Mouse (Mus musculus) intestine, embryonic 14.5 days (tissue): ENCODE measurements around the gene Zbtb39. TPM values are rescaled to one million over a fixed set of nuclear protein-coding genes. Genes with fewer than 3 reads are reported as not detected.

Experiments
- ATAC-seq: fragments of 200-750 bp; cut with Nextera tagmentation; replicated peaks from 2 replicates; pipeline ENCODE4 v1.8.0; 2017; ENCODE audit warnings: low read depth, moderate number of reproducible peaks, moderate TSS enrichment, moderate library complexity; ENCODE audit not compliant: low FRiP score, low TSS enrichment
- DNase-seq: peaks from one replicate; pipeline ENCODE4 v3.0.0-alpha.2; 2018; ENCODE audit warnings: low spot score
- H3K27ac ChIP-seq: fragments of 300-500 bp; sonication (generic); 2 replicates; pipeline ENCODE4 v1.5.1; 2014; ENCODE audit warnings: low read depth, mild to moderate bottlenecking, control low read depth
- H3K27me3 ChIP-seq: fragments of 300-500 bp; sonication (generic); replicated peaks from 2 replicates; pipeline ENCODE4 v1.6.1; 2014; ENCODE audit warnings: low read length, control low read depth; ENCODE audit not compliant: control insufficient read depth, insufficient read depth
- H3K36me3 ChIP-seq: fragments of 300-500 bp; sonication (generic); 2 replicates; pipeline ENCODE4 v1.6.1; 2014; ENCODE audit warnings: low read length, control low read depth; ENCODE audit not compliant: control insufficient read depth, insufficient read depth
- H3K4me1 ChIP-seq: fragments of 300-500 bp; sonication (generic); replicated peaks from 2 replicates; pipeline ENCODE4 v1.6.1; 2014; ENCODE audit warnings: low read length, control low read depth, mixed read lengths; ENCODE audit not compliant: control insufficient read depth, insufficient read depth
- H3K4me2 ChIP-seq: fragments of 300-500 bp; sonication (generic); 2 replicates; pipeline ENCODE4 v1.6.1; 2014; ENCODE audit warnings: low read length
- H3K4me3 ChIP-seq: fragments of 300-500 bp; sonication (generic); 2 replicates; pipeline ENCODE4 v1.5.1; 2014; ENCODE audit warnings: low read depth, low read length, control low read depth, mixed read lengths
- H3K9ac ChIP-seq: fragments of 300-500 bp; sonication (generic); 2 replicates; pipeline ENCODE4 v1.6.1; 2014; ENCODE audit warnings: mild to moderate bottlenecking, low read length
- H3K9me3 ChIP-seq: fragments of 300-500 bp; sonication (generic); 2 replicates; pipeline ENCODE4 v1.6.1; 2016; ENCODE audit warnings: low read length, control low read depth; ENCODE audit not compliant: control insufficient read depth
- WGBS: fragments of 180-500 bp; shearing (Covaris S2); extraction: QIAGEN DNeasy Blood & Tissue Kit; methylation state at CpG from one replicate; pipeline ENCODE4 v1.1.7; 2014; 5-methylcytosine and 5-hydroxymethylcytosine counted together
- polyA plus RNA-seq: library from polyadenylated mRNA; unstranded; fragments of >200 nt; fragmentation: Nextera tagmentation; extraction: Ambion mirVana; gene quantifications from 2 replicates; pipeline ENCODE4 v1.2.1, GENCODE M21; 2014

The Zbtb39 gene
- polyA plus RNA-seq: 3.9 and 4.1 TPM in 2 replicates

DNA sequence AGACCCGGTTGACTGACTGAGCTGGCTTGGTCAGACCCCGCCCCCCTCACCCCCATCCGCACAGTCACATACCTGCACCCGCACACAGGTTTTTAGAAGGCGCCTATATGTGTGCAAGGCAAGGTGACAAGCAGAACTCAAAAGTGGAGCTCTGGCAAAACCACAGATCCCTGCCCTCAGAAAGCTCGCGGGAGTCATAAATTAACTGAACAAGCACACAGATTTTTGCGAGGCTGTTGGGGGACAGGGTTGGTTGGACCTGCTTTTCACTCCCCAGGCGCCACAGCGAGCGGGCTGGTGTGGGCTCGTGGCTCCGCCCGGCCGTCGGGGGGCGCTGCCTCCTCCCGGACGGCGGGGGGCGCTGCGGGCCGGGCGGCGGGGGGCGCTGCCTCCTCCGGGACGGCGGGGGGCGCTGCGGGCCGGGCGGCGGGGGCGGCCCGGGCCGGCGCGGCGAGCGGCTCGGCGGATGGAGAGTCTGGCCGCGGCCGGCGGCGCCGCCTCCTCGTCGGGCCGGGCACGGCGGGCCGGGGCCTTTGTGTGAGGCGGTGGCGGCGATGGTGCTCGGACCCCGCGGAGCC, at the start of gene Zbtb39:
TSS of gene Zbtb39 (plus strand) at position 456 of the 578 bp plus-strand sequence.
- Histone ChIP-seq H3K36me3 (peaks cover 28% of the 10 kb centered on the region), H3K9me3 (no peaks in the 10 kb centered on the region), H3K4me1 (peaks cover 18% of the 10 kb centered on the region), H3K27ac (peak within 1 kb of the TSS; percentile 79), H3K27me3 (no peaks in the 10 kb centered on the region), H3K4me2 (peak within 1 kb of the TSS; percentile 86), H3K4me3 (peak within 1 kb of the TSS; percentile 87), H3K9ac (peak within 1 kb of the TSS; percentile 96)
- ATAC-seq: peak; percentile 74
- peak; percentile 89 for DNase-seq
- WGBS: 2% methylated on average over 29 of the region's 61 CpGs

DNA sequence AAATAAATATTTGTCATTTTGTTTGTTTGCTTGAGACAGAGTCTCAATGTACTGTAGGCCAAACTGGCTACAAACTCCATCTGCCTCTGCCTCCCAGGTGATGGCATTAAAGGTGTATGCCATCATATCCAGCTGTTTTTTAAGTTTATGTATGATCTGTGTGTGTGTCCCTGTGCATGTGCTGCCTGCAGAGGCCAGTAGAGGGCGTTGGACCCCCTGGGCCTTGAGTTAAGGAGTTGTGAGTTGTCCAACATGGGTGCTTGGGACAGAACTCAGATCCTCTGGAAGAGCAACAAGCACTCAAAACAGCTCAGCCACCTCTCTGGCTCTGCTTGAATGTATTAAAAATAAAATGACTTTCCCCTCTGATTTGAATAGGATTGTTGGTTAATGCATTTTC, 48.3 kb upstream of the Zbtb39 start:
- Histone ChIP-seq H3K27ac (no peak overlapping the region), H3K4me3 (no peak overlapping the region), H3K4me2 (no peak overlapping the region), H3K36me3 (peaks cover 55% of the 10 kb centered on the region), H3K9ac (no peak overlapping the region), H3K9me3 (no peaks in the 10 kb centered on the region), H3K4me1 (no peaks in the 10 kb centered on the region), H3K27me3 (no peaks in the 10 kb centered on the region)
- 19% methylated on average over 1 of the region's 1 CpGs for whole genome bisulfite sequencing
- DNase-seq (no peak), ATAC-seq (no peak)

DNA sequence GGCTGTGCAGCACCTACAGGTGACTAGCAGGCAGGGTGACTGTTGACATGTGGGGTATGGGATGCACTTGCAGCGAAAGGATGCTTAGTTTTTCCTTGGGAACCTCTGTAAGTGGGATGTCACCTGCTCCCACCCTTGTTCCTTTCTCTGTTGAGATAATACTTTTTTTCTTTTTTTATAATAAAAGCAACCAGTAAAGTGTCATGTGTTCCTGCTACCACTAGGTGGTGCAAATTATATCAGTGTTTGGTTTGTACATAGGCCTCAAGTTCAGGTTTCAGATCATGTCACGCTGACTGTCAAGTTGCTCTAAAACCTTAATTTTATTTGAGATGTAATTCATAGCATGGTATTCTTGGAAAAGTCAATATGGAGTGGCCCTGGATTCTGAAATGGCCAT, 44.7 kb upstream of the Zbtb39 start:
- ATAC-seq (0 out of 2 replicates have a peak, but pooled peaks have one; percentile 40), DNase-seq (no peak)
- H3K36me3 ChIP-seq: peaks cover 64% of the 10 kb centered on the region
- no peak overlapping the region for H3K4me2 ChIP-seq
- H3K27me3 ChIP-seq: no peaks in the 10 kb centered on the region
- H3K4me1 ChIP-seq: no peaks in the 10 kb centered on the region
- H3K4me3 ChIP-seq: no peak overlapping the region
- H3K9ac ChIP-seq: no peak overlapping the region
- WGBS: 57% methylated on average over 2 of the region's 2 CpGs
- H3K9me3 ChIP-seq: no peaks in the 10 kb centered on the region
- H3K27ac ChIP-seq: no peak overlapping the region

GRCm38 (mm10) chr10:127695775-127696174, 43.6 kb upstream of the Zbtb39 start:
- peaks cover 57% of the 10 kb centered on the region for H3K36me3 ChIP-seq
- H3K4me2 ChIP-seq: no peak overlapping the region
- no peak overlapping the region for H3K9ac ChIP-seq
- no peaks in the 10 kb centered on the region for H3K4me1 ChIP-seq
- 95% methylated on average over 7 of the region's 7 CpGs for WGBS
- no peak overlapping the region for H3K4me3 ChIP-seq
- no peaks in the 10 kb centered on the region for H3K27me3 ChIP-seq
- DNase-seq (no peak), ATAC-seq (no peak)
- no peaks in the 10 kb centered on the region for H3K9me3 ChIP-seq
- no peak overlapping the region for H3K27ac ChIP-seq

GRCm38 (mm10) chr10:127698966-127699365, 40.4 kb upstream of the Zbtb39 start:
- H3K36me3 ChIP-seq: peaks cover 34% of the 10 kb centered on the region
- ATAC-seq (no peak), DNase-seq (no peak)
- no peaks in the 10 kb centered on the region for H3K9me3 ChIP-seq
- no peaks in the 10 kb centered on the region for H3K4me1 ChIP-seq
- no peak overlapping the region for H3K4me2 ChIP-seq
- H3K27me3 ChIP-seq: no peaks in the 10 kb centered on the region
- 96% methylated on average over 7 of the region's 7 CpGs for WGBS
- H3K4me3 ChIP-seq: no peak overlapping the region
- no peak overlapping the region for H3K9ac ChIP-seq
- no peak overlapping the region for H3K27ac ChIP-seq

DNA sequence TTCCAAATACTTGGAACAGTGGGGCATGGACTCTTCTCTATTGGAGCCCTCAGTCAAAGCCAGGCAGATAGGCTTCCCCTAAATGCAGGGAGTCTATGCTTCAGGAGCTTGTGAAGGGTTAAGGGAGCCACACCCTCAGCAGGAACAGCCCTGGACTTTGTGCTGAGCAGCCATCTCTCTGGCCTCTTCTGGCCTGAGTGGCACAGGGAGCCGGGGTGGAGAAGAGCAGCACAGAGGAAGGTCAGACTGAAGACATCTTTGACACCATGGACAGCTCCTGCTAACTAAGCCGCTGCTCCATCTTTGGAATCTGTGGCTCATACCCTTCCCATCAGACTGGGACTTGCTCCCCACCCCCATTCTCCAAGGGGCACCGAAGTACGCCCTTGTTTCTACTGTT, 36.0 kb upstream of the Zbtb39 start:
- peaks cover 3% of the 10 kb centered on the region; the same call in 1 of the 2 replicates for H3K4me1 ChIP-seq
- no peak overlapping the region for H3K4me2 ChIP-seq

GRCm38 (mm10) chr10:127704293-127704692, 35.0 kb upstream of the Zbtb39 start:
- Histone ChIP-seq H3K4me3 (no peak overlapping the region), H3K9ac (no peak overlapping the region), H3K27ac (no peak overlapping the region), H3K9me3 (no peaks in the 10 kb centered on the region), H3K4me2 (no peak overlapping the region), H3K4me1 (peaks cover 3% of the 10 kb centered on the region; the same call in 1 of the 2 replicates), H3K27me3 (no peaks in the 10 kb centered on the region), H3K36me3 (no peaks in the 10 kb centered on the region)
- WGBS: 47% methylated on average over 2 of the region's 2 CpGs
- ATAC-seq (peak; percentile 62; the same call in 1 of the 2 replicates), DNase-seq (peak; percentile 64)

More for the DNA sequence above, 36.0 kb upstream of the Zbtb39 start:
- Histone ChIP-seq H3K27me3 (no peaks in the 10 kb centered on the region), H3K9ac (no peak overlapping the region), H3K4me3 (0 out of 2 replicates have a peak overlapping the region, but pooled peaks have one; percentile 2), H3K36me3 (no peaks in the 10 kb centered on the region), H3K27ac (no peak overlapping the region), H3K9me3 (no peaks in the 10 kb centered on the region)
- DNase-seq: peak; percentile 64
- no peak for ATAC-seq
- 36% methylated on average over 4 of the region's 4 CpGs for WGBS

GRCm38 (mm10) chr10:127704766-127705220, 34.5 kb upstream of the Zbtb39 start, which contains the start of gene Myo1a:
TSS of gene Myo1a (plus strand) at chr10:127705170.
- WGBS: 75% methylated on average over 2 of the region's 2 CpGs
- H3K36me3 ChIP-seq: no peaks in the 10 kb centered on the region
- H3K27ac ChIP-seq: 0 out of 2 replicates have a peak within 1 kb of the TSS, but pooled peaks have one; percentile 18
- no peaks in the 10 kb centered on the region for H3K27me3 ChIP-seq
- H3K4me3 ChIP-seq: no peak within 1 kb of the TSS
- DNase-seq (no peak), ATAC-seq (no peak; the same call in 1 of the 2 replicates)
- H3K4me1 ChIP-seq: peaks cover 3% of the 10 kb centered on the region; the same call in 1 of the 2 replicates
- H3K4me2 ChIP-seq: no peak within 1 kb of the TSS
- no peaks in the 10 kb centered on the region for H3K9me3 ChIP-seq
- no peak within 1 kb of the TSS for H3K9ac ChIP-seq

GRCm38 (mm10) chr10:127705783-127706182, 33.6 kb upstream of the Zbtb39 start:
- Histone ChIP-seq H3K4me2 (no peak overlapping the region), H3K4me1 (peaks cover 3% of the 10 kb centered on the region; the same call in 1 of the 2 replicates), H3K27ac (no peak overlapping the region), H3K4me3 (no peak overlapping the region), H3K9me3 (no peaks in the 10 kb centered on the region), H3K9ac (no peak overlapping the region), H3K36me3 (no peaks in the 10 kb centered on the region), H3K27me3 (no peaks in the 10 kb centered on the region)
- 83% methylated on average over 4 of the region's 4 CpGs for WGBS
- ATAC-seq (no peak), DNase-seq (no peak)
